18 mouse cellular contexts compared by ENCODE assay signal in the genomic region with DNA sequence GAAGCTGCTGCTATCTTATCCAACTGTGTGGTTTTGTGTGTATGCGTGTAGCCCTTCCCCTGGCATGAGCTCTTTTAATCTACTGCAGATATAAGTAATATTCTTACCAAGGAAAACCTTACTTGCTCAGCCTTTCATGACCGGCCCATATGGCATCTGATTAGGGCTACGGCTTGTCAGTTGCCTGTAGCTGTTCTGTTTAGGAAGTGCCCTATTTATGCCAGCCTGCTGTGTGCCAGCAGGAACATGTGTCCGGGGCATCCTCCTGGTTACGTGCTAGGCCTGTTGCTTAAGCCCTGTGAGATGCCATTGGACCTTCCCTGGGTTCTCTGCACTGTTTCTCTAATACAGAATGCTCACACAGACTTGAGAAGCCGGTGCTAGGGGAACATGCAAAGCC.
A peak's percentile ranks its signal among the peaks of the same experiment; 100 is the strongest.
DNase-seq lines count a peak whose midpoint lies in the region; ATAC-seq and TF ChIP-seq lines count a peak whose summit lies in the region.
"Had no signal": no experiment of that assay in that cellular context is flagged by ENCODE, and none has a peak within 500 bp of the region (broad histone marks: within the 10 kb centered on the region; RNA-seq: fewer than 3 reads in every experiment).

No protein-coding gene starts in this region.

- H3K4me2 ChIP-seq in hindbrain, embryonic 16.5 days (ENCODE audit: low read length), result no peak overlapping the region
- no peak overlapping the region for H3K4me2 ChIP-seq in hindbrain, embryonic 11.5 days (replicated peaks; ENCODE audit: low read depth, low read length)
- H3K4me2 ChIP-seq: embryonic facial prominence, embryonic 12.5 days; heart, embryonic 12.5 days; intestine, embryonic 15.5 days; liver, embryonic 11.5 days; lung, embryonic 15.5 days; neural tube, embryonic 12.5 days had no signal

- no peaks in the 10 kb centered on the region for H3K36me3 ChIP-seq in hindbrain, embryonic 16.5 days (ENCODE audit: control insufficient read depth, insufficient read depth, low read length)
- no peaks in the 10 kb centered on the region for H3K36me3 ChIP-seq in hindbrain, embryonic 11.5 days (ENCODE audit: control insufficient read depth, insufficient read depth, low read length)
- H3K36me3 ChIP-seq in C2C12 (ENCODE audit: control insufficient read depth, insufficient read depth), result no peaks in the 10 kb centered on the region
- H3K36me3 ChIP-seq: intestine, embryonic 15.5 days had no signal

- no peak for TF ChIP-seq CTCF in C2C12 (IDR thresholded peaks at IDR 0.05; ENCODE audit: control insufficient read depth, insufficient read depth, insufficient read length)

- H3K79me3 ChIP-seq in C2C12 (ENCODE audit: low read depth), result no peaks in the 10 kb centered on the region

- no peak overlapping the region for H3K9ac ChIP-seq in hindbrain, embryonic 16.5 days (ENCODE audit: low read depth, low read length)
- H3K9ac ChIP-seq in hindbrain, embryonic 11.5 days (ENCODE audit: low read depth, low read length), result no peak overlapping the region
- H3K9ac ChIP-seq: embryonic facial prominence, embryonic 12.5 days; heart, embryonic 12.5 days; intestine, embryonic 15.5 days; lung, embryonic 15.5 days; neural tube, embryonic 12.5 days had no signal

- no peaks in the 10 kb centered on the region for H3K9me3 ChIP-seq in hindbrain, embryonic 16.5 days (ENCODE audit: control insufficient read depth, low read length)
- no peaks in the 10 kb centered on the region for H3K9me3 ChIP-seq in hindbrain, embryonic 11.5 days (ENCODE audit: control insufficient read depth, low read length)
- H3K9me3 ChIP-seq: intestine, embryonic 15.5 days; lung, embryonic 15.5 days had no signal

- 67% methylated on average over 6 of the region's 6 CpGs for WGBS in hindbrain, embryonic 16.5 days
- 96% methylated on average over 6 of the region's 6 CpGs for WGBS in hindbrain, embryonic 11.5 days

- H3K27me3 ChIP-seq in hindbrain, embryonic 16.5 days (replicated peaks; ENCODE audit: control insufficient read depth, insufficient read depth, low read length), result no peaks in the 10 kb centered on the region
- no peaks in the 10 kb centered on the region for H3K27me3 ChIP-seq in hindbrain, embryonic 11.5 days (ENCODE audit: control insufficient read depth, insufficient read depth, low read length)
- no peaks in the 10 kb centered on the region for H3K27me3 ChIP-seq in C2C12 (ENCODE audit: control insufficient read depth, insufficient read depth, insufficient read length)
- H3K27me3 ChIP-seq: embryonic facial prominence, embryonic 12.5 days; heart, embryonic 12.5 days; intestine, embryonic 15.5 days; lung, embryonic 15.5 days; neural tube, embryonic 12.5 days had no signal

- no peak overlapping the region for H3K27ac ChIP-seq in hindbrain, embryonic 16.5 days (ENCODE audit: low read depth, low read length)
- H3K27ac ChIP-seq in hindbrain, embryonic 11.5 days (ENCODE audit: low read depth, low read length), result no peak overlapping the region
- H3K27ac ChIP-seq: embryonic facial prominence, embryonic 12.5 days; intestine, embryonic 15.5 days; lung, embryonic 15.5 days; macrophage; neural tube, embryonic 12.5 days had no signal

- ATAC-seq in hindbrain, embryonic 16.5 days, result peak; percentile 47; the same call in 1 of the 2 replicates
- no peak for ATAC-seq in hindbrain, embryonic 11.5 days (ENCODE audit: low FRiP score)
- ATAC-seq in hematopoietic stem cell, adult 5-6 weeks (replicated peaks in 1 of 2; ENCODE audit: insufficient read depth in 1 of 2, low FRiP score in 2 of 2, low TSS enrichment in 1 of 2, low read depth in 1 of 2, poor library complexity in 2 of 2, severe bottlenecking in 2 of 2), result peak; percentile 28 to 63
- ATAC-seq: intestine, embryonic 15.5 days had no signal

- peak overlapping the region; percentile 15 for H3ac ChIP-seq in C2C12 (ENCODE audit: control insufficient read depth, insufficient read length, low read depth)

- no peak overlapping the region for H3K4me3 ChIP-seq in hindbrain, embryonic 16.5 days (ENCODE audit: low read length)
- no peak overlapping the region for H3K4me3 ChIP-seq in hindbrain, embryonic 11.5 days (ENCODE audit: low read depth, low read length)
- no peak overlapping the region for H3K4me3 ChIP-seq in C2C12 (ENCODE audit: insufficient read depth, poor library complexity, severe bottlenecking)
- H3K4me3 ChIP-seq: embryonic facial prominence, embryonic 12.5 days; heart, embryonic 12.5 days; intestine, embryonic 15.5 days; lung, embryonic 15.5 days; neural tube, embryonic 12.5 days had no signal

- DNase-seq in cerebellum, postnatal 14 days, result peak; percentile 15 to 25
- DNase-seq in cerebellum, adult 11 months, result no peak
- no peak for DNase-seq in hindbrain, embryonic 11.5 days (ENCODE audit: low spot score)
- no peak for DNase-seq in frontal cortex, postnatal 10 days (ENCODE audit: low spot score in 2 of 2)
- no peak for DNase-seq in thymus, postnatal 10 days (ENCODE audit: low spot score in 2 of 2)
- DNase-seq: adrenal gland, postnatal 10 days; heart, postnatal 36 days; kidney, postnatal 4 days had no signal

- H3K79me2 ChIP-seq in C2C12 (ENCODE audit: control insufficient read depth, insufficient read depth), result no peaks in the 10 kb centered on the region

- H3K4me1 ChIP-seq in hindbrain, embryonic 16.5 days (ENCODE audit: control insufficient read depth, insufficient read depth, low read depth, low read length), result no peaks in the 10 kb centered on the region; the same call in 1 of the 2 replicates
- H3K4me1 ChIP-seq in hindbrain, embryonic 11.5 days (replicated peaks; ENCODE audit: control insufficient read depth, insufficient read depth, low read length), result no peaks in the 10 kb centered on the region
- H3K4me1 ChIP-seq: embryonic facial prominence, embryonic 12.5 days; heart, embryonic 12.5 days; intestine, embryonic 15.5 days; lung, embryonic 15.5 days; neural tube, embryonic 12.5 days had no signal

TF ChIP-seq in C2C12, 6 proteins besides CTCF, POLR2A, EP300 and RAD21:
- TF ChIP-seq MYOG (IDR thresholded peaks at IDR 0.05; ENCODE audit: control insufficient read depth, extremely low read depth, insufficient read length) (no peak), FOSL1 (IDR thresholded peaks at IDR 0.05; ENCODE audit: insufficient read depth, low read length, poor library complexity, severe bottlenecking) (no peak), MAX (IDR thresholded peaks at IDR 0.05) (no peak)

Comparison
In these comparisons a context has a peak if more than half of its experiments do, and no peak if none do; other contexts are left out.
1. DNase-seq: peak in cerebellum, postnatal 14 days (2 of 2); none in cerebellum, adult 11 months (single experiment), hindbrain, embryonic 11.5 days (single experiment), frontal cortex, postnatal 10 days (0 of 2) and thymus, postnatal 10 days (0 of 2).